17 mouse cellular contexts compared by ENCODE assay signal in genomic region chr4:40359307-40359706, GRCm38 (mm10).
"Had no signal": no experiment of that assay in that cellular context is flagged by ENCODE, and none has a peak within 500 bp of the region (broad histone marks: within the 10 kb centered on the region; RNA-seq: fewer than 3 reads in every experiment).

No protein-coding gene starts in this region.

- H3K4me1 ChIP-seq: midbrain, embryonic 12.5 days; neural tube, embryonic 13.5 days; neural tube, embryonic 15.5 days had no signal

- H3K9ac ChIP-seq: lung, embryonic 14.5 days; midbrain, embryonic 12.5 days; neural tube, embryonic 13.5 days; neural tube, embryonic 15.5 days had no signal

- H3K36me3 ChIP-seq: midbrain, embryonic 12.5 days; neural tube, embryonic 13.5 days; neural tube, embryonic 15.5 days had no signal

- ATAC-seq: midbrain, embryonic 16.5 days had no signal

- H3K4me3 ChIP-seq: midbrain, embryonic 12.5 days; myocyte; neural tube, embryonic 13.5 days; neural tube, embryonic 15.5 days had no signal

- DNase-seq: lung, adult 18-20 months; lung, embryonic 14.5 days; lung, postnatal 10 days; lung, postnatal 4 days; retina, postnatal 1 day; right cerebral cortex, adult 18-20 months; right cerebral cortex, postnatal 25 days; right cerebral cortex, postnatal 4 days; spleen, adult 18-20 months; thymus, adult 18-20 months; thymus, postnatal 14 days; thymus, postnatal 36 days had no signal

- H3K4me2 ChIP-seq: lung, embryonic 14.5 days; midbrain, embryonic 12.5 days; neural tube, embryonic 13.5 days; neural tube, embryonic 15.5 days had no signal

- H3K27me3 ChIP-seq: midbrain, embryonic 12.5 days; neural tube, embryonic 13.5 days; neural tube, embryonic 15.5 days had no signal

- H3K9me3 ChIP-seq: midbrain, embryonic 12.5 days; neural tube, embryonic 13.5 days; neural tube, embryonic 15.5 days had no signal

- H3K27ac ChIP-seq: midbrain, embryonic 12.5 days; neural tube, embryonic 13.5 days; neural tube, embryonic 15.5 days had no signal
